Mouse (Mus musculus) brain, adult 10 weeks (tissue): Measurements from ENCODE around the gene Zkscan5. TPM values are rescaled to one million over a fixed set of nuclear protein-coding genes. Genes with fewer than 3 reads are reported as not detected.

Source experiments
- polyA plus RNA-seq: library from polyadenylated mRNA; stranded (reverse); fragments of 350-450 nt; fragmentation: Illumina TruSeq; extraction: RNeasy Lipid Tissue Mini Kit (QIAGEN cat#74804); gene quantifications from one replicate; pipeline ENCODE4 v1.2.3, GENCODE M21; 2015; ENCODE audit warnings: low read depth, low replicate concordance

Zkscan5 gene
- polyA plus RNA-seq: 10.4 TPM

GRCm38 (mm10) chr5:145203936-145204691 is at the start of gene Zkscan5:
Gene Zkscan5, plus strand, starts transcription at chr5:145204562.

GRCm38 (mm10) chr5:145166536-145167305 is 37.6 kb upstream of the Zkscan5 start, which contains the start of the genes Ptcd1 and Cpsf4:
Gene Ptcd1, minus strand, starts transcription at chr5:145167108.
Gene Cpsf4, plus strand, starts transcription at chr5:145167213.

GRCm38 (mm10) chr5:145191962-145192361 is 12.4 kb upstream of the Zkscan5 start, which contains the start of gene Atp5j2:
Gene Atp5j2, minus strand, starts transcription at chr5:145192062.

GRCm38 (mm10) chr5:145201321-145201991 is 2.9 kb upstream of the Zkscan5 start, which contains the start of gene Zkscan14:
Gene Zkscan14, minus strand, starts transcription at chr5:145201868.

GRCm38 (mm10) chr5:145231367-145231871 is 27.1 kb downstream of the Zkscan5 start, which contains the start of gene Zfp655:
Gene Zfp655, plus strand, starts transcription at chr5:145231715.

Other genes with a start within 250 kb of the Zkscan5 start
- 23.9 TPM for gene Smurf1, start 238.7 kb upstream of the Zkscan5 start, polyA plus RNA-seq
- not detected for gene Gm4871, start 171.8 kb upstream of the Zkscan5 start, polyA plus RNA-seq
- gene 1700018F24Rik, start 161.6 kb upstream of the Zkscan5 start, polyA plus RNA-seq: not detected
- gene Arpc1a, start 120.7 kb upstream of the Zkscan5 start, polyA plus RNA-seq: 286 TPM
- gene Kpna7, start 120.5 kb upstream of the Zkscan5 start, polyA plus RNA-seq: not detected
- 44.7 TPM for gene Arpc1b, start 90.3 kb upstream of the Zkscan5 start, polyA plus RNA-seq
- gene Pdap1, start 64.3 kb upstream of the Zkscan5 start, polyA plus RNA-seq: 115 TPM
- 150 TPM for gene Bud31, start 64.2 kb upstream of the Zkscan5 start, polyA plus RNA-seq
- gene Ptcd1, start 37.5 kb upstream of the Zkscan5 start, polyA plus RNA-seq: 18.1 TPM
- gene Cpsf4, start 37.3 kb upstream of the Zkscan5 start, polyA plus RNA-seq: 20.5 TPM
- gene Atp5j2, start 12.5 kb upstream of the Zkscan5 start, polyA plus RNA-seq: 411 TPM
- 11.2 TPM for gene Zkscan14, start 2.7 kb upstream of the Zkscan5 start, polyA plus RNA-seq
- gene Zfp655, start 27.2 kb downstream of the Zkscan5 start, polyA plus RNA-seq: 33.8 TPM
- gene Zscan25, start 75.9 kb downstream of the Zkscan5 start, polyA plus RNA-seq: 11.9 TPM
- gene Cyp3a57, start 140.7 kb downstream of the Zkscan5 start, polyA plus RNA-seq: not detected